Mouse (Mus musculus) hindbrain, postnatal 0 days (tissue): ENCODE data around the gene Arid3a. TPM values are rescaled to one million over a fixed set of nuclear protein-coding genes. Genes with fewer than 3 reads are reported as not detected.

Experiments used
- ATAC-seq: fragments of 200-750 bp; cut with Nextera tagmentation; 2 replicates; pipeline ENCODE4 v1.8.0; 2017; ENCODE audit warnings: mild to moderate bottlenecking, moderate TSS enrichment, moderate library complexity
- DNase-seq: peaks from one replicate; pipeline ENCODE4 v3.0.0-alpha.2; 2015; ENCODE audit warnings: low spot score
- H3K27ac ChIP-seq: fragments of 300-500 bp; sonication (generic); 2 replicates; pipeline ENCODE4 v1.5.1; 2014; ENCODE audit warnings: mild to moderate bottlenecking
- H3K27me3 ChIP-seq: fragments of 300-500 bp; sonication (generic); 2 replicates; pipeline ENCODE4 v1.6.1; 2014; ENCODE audit warnings: low read length, mixed read lengths; ENCODE audit not compliant: insufficient read depth
- H3K36me3 ChIP-seq: fragments of 300-500 bp; sonication (generic); 2 replicates; pipeline ENCODE4 v1.6.1; 2014; ENCODE audit warnings: low read length, mixed read lengths; ENCODE audit not compliant: insufficient read depth
- H3K4me1 ChIP-seq: fragments of 300-500 bp; sonication (generic); 2 replicates; pipeline ENCODE4 v1.6.1; 2014; ENCODE audit warnings: antibody characterized with exemption, low read length, mixed read lengths; ENCODE audit not compliant: insufficient read depth
- H3K4me2 ChIP-seq: fragments of 300-500 bp; sonication (generic); 2 replicates; pipeline ENCODE4 v1.6.1; 2014; ENCODE audit warnings: low read depth, mild to moderate bottlenecking, low read length, moderate library complexity, mixed read lengths
- H3K4me3 ChIP-seq: fragments of 300-500 bp; sonication (generic); 2 replicates; pipeline ENCODE4 v1.5.1; 2014; ENCODE audit warnings: low read length
- H3K9ac ChIP-seq: fragments of 300-500 bp; sonication (generic); replicated peaks from 2 replicates; pipeline ENCODE4 v1.6.1; 2014; ENCODE audit warnings: mild to moderate bottlenecking, low read length, moderate library complexity, mixed read lengths
- H3K9me3 ChIP-seq: fragments of 300-500 bp; sonication (generic); 2 replicates; pipeline ENCODE4 v1.6.1; 2016; ENCODE audit warnings: low read length, mixed read lengths
- CTCF ChIP-seq: IDR thresholded peaks from 2 replicates; pipeline ENCODE4 v1.5.1; 2016; ENCODE audit warnings: antibody characterized with exemption, control low read depth, low read depth
- WGBS: fragments of 180-500 bp; shearing (Covaris S2); extraction: QIAGEN DNeasy Blood & Tissue Kit; methylation state at CpG from one replicate; pipeline ENCODE4 v1.1.7; 2014; 5-methylcytosine and 5-hydroxymethylcytosine counted together
- polyA plus RNA-seq: library from polyadenylated mRNA; unstranded; fragments of >200 nt; fragmentation: Nextera tagmentation; extraction: Ambion mirVana; gene quantifications from 2 replicates; pipeline ENCODE4 v1.2.1, GENCODE M21; 2015
- total RNA-seq: library from RNA; depleted of rRNA; stranded (reverse); fragments of >200 nt; gene quantifications from 2 replicates; pipeline ENCODE4 v1.2.3, GENCODE M21; 2014

The Arid3a gene
- total and polyA plus RNA-seq, 2 experiments from 2014 or later = 2.6 to 10.1 TPM

DNA sequence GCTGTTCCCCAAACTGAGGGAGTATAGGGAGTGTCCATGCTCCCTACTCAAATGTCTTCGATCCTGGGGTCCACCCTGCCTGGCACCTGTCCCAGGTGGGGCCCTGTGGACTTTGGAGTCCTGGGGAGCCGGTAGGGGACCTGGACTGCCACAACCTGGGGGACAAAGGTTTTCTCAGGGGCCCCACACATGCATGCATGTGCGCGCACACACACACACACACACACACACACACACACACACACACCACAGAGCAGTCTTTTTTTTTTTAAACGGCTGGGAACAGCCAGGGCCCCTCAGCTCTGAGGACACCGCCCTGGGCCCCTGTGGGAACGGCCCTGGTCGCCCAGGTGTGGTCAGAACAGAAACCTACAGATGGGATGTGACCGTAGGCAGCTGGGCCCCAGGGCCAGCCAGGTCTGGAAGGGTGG is 16.6 kb downstream of the Arid3a start:
- H3K4me3 ChIP-seq = no peak overlapping the region
- WGBS = 74% methylated on average over 9 of the region's 9 CpGs

DNA sequence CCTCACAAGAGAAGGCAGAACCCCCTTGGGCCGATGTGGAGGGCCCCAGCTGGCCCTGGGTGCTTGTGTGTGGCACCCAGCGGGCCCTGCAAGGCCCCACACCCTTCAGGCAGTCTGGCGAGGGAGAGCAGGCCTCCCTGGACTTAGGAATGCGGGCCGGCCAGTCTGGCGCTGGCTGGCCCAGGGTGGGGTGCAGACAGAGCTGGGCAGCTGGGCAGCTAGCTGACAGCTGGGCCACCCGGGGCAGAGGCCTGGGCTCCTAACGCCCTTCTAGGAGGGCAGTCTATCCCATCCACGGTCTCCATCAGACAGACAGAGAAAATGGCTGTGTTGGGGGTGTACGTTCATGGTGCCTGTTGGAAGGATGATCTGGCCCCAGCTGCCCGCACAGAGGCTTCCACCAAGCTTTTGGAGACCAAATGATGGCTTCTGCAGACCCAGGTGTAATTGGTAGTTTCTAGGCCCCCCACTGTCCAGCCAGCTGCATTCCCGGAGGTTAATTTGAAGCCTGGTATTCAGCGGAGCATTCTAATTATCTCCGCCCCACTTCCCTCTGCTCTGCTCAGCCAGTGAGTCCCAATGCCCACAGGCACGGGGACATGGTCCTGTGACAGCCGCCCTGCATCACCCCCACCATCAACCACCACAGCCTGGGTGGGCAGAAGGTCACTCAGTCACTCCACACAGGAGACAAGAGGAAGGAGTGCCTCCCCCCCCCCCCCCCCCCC is 18.8 kb downstream of the Arid3a start:
- DNase-seq = peak; percentile 39
- ATAC-seq = 0 out of 2 replicates have a peak, but pooled peaks have one; percentile 27
- Histone ChIP-seq H3K4me1 (no peaks in the 10 kb centered on the region), H3K4me3 (no peak overlapping the region), H3K4me2 (no peak overlapping the region), H3K36me3 (0 out of 2 replicates have a peak, but pooled peaks cover 5% of the 10 kb centered on the region), H3K27me3 (no peaks in the 10 kb centered on the region), H3K27ac (no peak overlapping the region), H3K9me3 (no peaks in the 10 kb centered on the region), H3K9ac (no peak overlapping the region)
- WGBS = 26% methylated on average over 16 of the region's 16 CpGs
- TF ChIP-seq CTCF = no peak

More for the DNA sequence above, 16.6 kb downstream of the Arid3a start:
- DNase-seq = no peak
- H3K27me3 ChIP-seq = no peaks in the 10 kb centered on the region
- no peak overlapping the region for H3K27ac ChIP-seq
- no peak overlapping the region for H3K9ac ChIP-seq
- no peak for ATAC-seq
- no peaks in the 10 kb centered on the region for H3K36me3 ChIP-seq
- TF ChIP-seq CTCF = no peak
- H3K4me2 ChIP-seq = no peak overlapping the region
- no peaks in the 10 kb centered on the region for H3K9me3 ChIP-seq
- H3K4me1 ChIP-seq = no peaks in the 10 kb centered on the region

DNA sequence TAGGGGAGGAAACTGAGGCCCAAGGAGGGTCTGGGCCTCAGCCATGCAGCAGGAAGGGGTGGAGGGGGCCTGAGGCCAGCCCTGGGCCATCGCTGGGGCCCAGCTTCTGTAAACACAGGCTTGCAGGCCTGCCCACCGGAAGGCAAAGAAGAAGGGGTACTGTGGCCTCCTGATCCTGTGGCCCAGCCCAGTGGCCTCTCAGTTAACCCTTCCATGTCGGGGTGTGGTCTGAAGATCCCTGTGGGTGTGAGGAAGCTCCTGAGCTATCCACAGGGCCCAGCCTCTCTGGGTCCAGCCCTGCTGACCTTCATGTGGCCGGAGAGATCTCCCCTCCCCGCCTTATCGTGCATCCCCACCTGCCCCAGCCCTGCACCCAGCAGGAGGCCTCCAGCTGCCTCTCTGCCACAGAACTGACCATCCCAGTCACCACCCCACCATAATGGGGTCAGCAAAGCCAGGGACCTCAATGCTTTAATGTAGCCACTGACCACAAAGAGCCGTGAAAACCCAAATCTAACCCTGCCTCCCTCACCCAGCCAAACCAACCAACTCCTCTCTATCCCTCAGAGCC is 20.0 kb downstream of the Arid3a start:
- no peak overlapping the region for H3K9ac ChIP-seq
- H3K4me2 ChIP-seq = no peak overlapping the region
- no peaks in the 10 kb centered on the region for H3K27me3 ChIP-seq
- TF ChIP-seq CTCF = no peak
- DNase-seq (no peak), ATAC-seq (no peak)
- H3K9me3 ChIP-seq = no peaks in the 10 kb centered on the region
- peaks cover 11% of the 10 kb centered on the region; the same call in 1 of the 2 replicates for H3K36me3 ChIP-seq
- H3K4me3 ChIP-seq = no peak overlapping the region
- no peaks in the 10 kb centered on the region for H3K4me1 ChIP-seq
- 29% methylated on average over 7 of the region's 7 CpGs for WGBS
- no peak overlapping the region for H3K27ac ChIP-seq

DNA sequence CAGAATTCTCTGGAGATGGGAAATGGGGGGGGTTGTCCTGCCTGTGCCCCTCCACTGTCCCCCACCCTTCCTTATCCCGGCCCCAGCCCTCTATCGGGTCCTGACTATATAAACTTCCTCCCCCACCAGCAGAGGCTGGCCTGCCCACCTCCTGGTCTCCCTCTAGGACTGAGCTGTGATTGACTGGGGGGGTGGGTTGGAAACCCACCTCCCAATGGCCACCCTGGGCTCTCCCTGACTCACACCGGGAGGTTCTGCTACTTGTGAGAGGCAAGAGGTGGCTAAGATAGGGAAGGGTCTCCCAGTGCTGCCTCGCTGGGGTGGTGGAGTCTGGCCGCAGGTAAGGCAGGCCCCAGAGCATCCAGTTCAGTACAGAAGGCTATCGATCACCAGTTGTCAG is 20.7 kb downstream of the Arid3a start:
- WGBS = 85% methylated on average over 6 of the region's 6 CpGs
- Histone ChIP-seq H3K9me3 (no peaks in the 10 kb centered on the region), H3K4me1 (no peaks in the 10 kb centered on the region)

DNA sequence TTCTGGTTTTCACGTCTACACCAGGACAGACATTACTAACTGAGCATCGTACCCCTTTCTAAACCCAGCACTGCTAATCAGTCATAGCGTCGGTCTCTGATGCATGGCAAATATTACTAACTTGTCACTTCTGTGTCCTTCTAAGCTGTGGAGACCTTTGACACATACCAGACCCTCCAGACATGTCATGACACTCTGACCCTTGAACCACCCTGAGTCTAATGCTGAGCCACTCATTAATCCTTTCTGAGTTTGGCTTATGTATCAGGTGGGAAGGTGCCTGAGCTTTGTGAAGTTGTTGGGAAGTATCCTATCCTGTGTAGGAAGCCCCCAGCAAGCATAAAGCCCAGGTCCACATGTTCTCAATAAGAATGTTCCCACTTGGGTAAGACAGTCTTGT is 23.0 kb downstream of the Arid3a start:
- Histone ChIP-seq H3K4me1 (no peaks in the 10 kb centered on the region), H3K4me2 (no peak overlapping the region), H3K27ac (no peak overlapping the region), H3K27me3 (no peaks in the 10 kb centered on the region), H3K36me3 (peaks cover 19% of the 10 kb centered on the region), H3K9ac (no peak overlapping the region), H3K9me3 (no peaks in the 10 kb centered on the region), H3K4me3 (no peak overlapping the region)
- no peak for TF ChIP-seq CTCF
- no peak for DNase-seq
- WGBS = 92% methylated on average over 4 of the region's 4 CpGs
- no peak for ATAC-seq

More for the DNA sequence above, 20.7 kb downstream of the Arid3a start:
- no peak overlapping the region for H3K9ac ChIP-seq
- H3K36me3 ChIP-seq = peaks cover 11% of the 10 kb centered on the region; the same call in 1 of the 2 replicates
- TF ChIP-seq CTCF = no peak
- no peaks in the 10 kb centered on the region for H3K27me3 ChIP-seq
- no peak overlapping the region for H3K4me3 ChIP-seq
- no peak overlapping the region for H3K4me2 ChIP-seq
- no peak overlapping the region for H3K27ac ChIP-seq
- DNase-seq (no peak), ATAC-seq (no peak)

DNA sequence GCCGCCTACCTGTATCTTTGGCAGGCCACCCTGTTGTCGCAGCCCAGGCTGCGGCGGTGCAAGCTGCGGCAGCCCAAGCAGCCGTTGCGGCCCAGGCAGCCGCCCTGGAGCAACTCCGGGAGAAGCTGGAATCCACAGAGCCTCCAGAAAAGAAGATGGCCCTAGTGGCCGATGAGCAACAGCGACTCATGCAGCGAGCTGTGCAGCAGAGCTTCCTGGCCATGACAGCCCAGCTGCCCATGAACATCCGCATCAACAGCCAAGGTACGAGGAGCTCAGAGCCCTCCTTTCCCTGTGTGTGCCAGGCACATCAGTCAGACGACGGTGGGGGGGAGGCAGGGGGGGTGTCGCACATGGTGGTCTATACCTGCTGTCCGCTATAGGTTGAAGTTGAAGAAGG is 23.8 kb downstream of the Arid3a start:
- Histone ChIP-seq H3K27ac (no peak overlapping the region), H3K36me3 (peaks cover 19% of the 10 kb centered on the region), H3K4me2 (no peak overlapping the region), H3K4me3 (no peak overlapping the region), H3K4me1 (no peaks in the 10 kb centered on the region), H3K9ac (no peak overlapping the region), H3K27me3 (no peaks in the 10 kb centered on the region), H3K9me3 (no peaks in the 10 kb centered on the region)
- no peak for DNase-seq
- no peak for ATAC-seq
- 80% methylated on average over 18 of the region's 18 CpGs for WGBS
- no peak for TF ChIP-seq CTCF

DNA sequence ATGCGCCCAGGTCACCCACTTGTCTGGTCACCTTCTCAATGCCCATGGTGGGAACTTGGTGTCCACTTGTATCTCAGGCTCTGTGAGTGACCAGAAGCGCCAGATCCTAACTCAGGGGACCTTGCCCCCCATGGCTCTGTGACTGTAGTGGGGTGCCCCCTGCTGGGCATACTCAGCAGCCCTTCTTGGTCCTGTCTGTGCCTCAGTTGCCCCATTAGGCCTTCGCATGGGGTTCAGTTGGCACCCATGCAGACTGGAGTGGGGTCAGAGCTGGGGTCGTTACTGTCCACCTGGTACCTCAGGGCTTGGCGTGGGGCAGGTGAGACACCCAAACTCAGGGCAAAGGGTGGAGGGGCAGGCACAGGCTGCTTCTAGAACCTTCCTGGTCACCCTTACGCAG is 27.1 kb downstream of the Arid3a start:
- no peaks in the 10 kb centered on the region for H3K9me3 ChIP-seq
- ATAC-seq (no peak), DNase-seq (no peak)
- H3K27ac ChIP-seq = no peak overlapping the region
- no peaks in the 10 kb centered on the region for H3K27me3 ChIP-seq
- no peaks in the 10 kb centered on the region for H3K4me1 ChIP-seq
- peak; percentile 58 for TF ChIP-seq CTCF
- H3K36me3 ChIP-seq = peaks cover 19% of the 10 kb centered on the region
- H3K4me2 ChIP-seq = no peak overlapping the region
- H3K9ac ChIP-seq = no peak overlapping the region
- WGBS = 81% methylated on average over 6 of the region's 6 CpGs
- H3K4me3 ChIP-seq = no peak overlapping the region
